Mouse (Mus musculus) thymus, adult 2 months (tissue): ENCODE measurements around the gene Art3.

Source experiments
- CTCF ChIP-seq: fragments of 200-500 bp; IDR thresholded peaks from 2 replicates; pipeline ENCODE4 v1.5.1; 2012; ENCODE audit warnings: mild to moderate bottlenecking, control low read depth, low read length, moderate library complexity, borderline replicate concordance; ENCODE audit not compliant: control insufficient read depth, poor library complexity, insufficient read depth; ENCODE audit errors: extremely low read depth
- POLR2A ChIP-seq: fragments of 200-500 bp; IDR thresholded peaks from 2 replicates; pipeline ENCODE4 v1.6.1; 2012; ENCODE audit warnings: mild to moderate bottlenecking, low read length, control low read depth, moderate library complexity; ENCODE audit not compliant: control insufficient read depth, poor library complexity, insufficient read depth; ENCODE audit errors: extremely low read depth

DNA sequence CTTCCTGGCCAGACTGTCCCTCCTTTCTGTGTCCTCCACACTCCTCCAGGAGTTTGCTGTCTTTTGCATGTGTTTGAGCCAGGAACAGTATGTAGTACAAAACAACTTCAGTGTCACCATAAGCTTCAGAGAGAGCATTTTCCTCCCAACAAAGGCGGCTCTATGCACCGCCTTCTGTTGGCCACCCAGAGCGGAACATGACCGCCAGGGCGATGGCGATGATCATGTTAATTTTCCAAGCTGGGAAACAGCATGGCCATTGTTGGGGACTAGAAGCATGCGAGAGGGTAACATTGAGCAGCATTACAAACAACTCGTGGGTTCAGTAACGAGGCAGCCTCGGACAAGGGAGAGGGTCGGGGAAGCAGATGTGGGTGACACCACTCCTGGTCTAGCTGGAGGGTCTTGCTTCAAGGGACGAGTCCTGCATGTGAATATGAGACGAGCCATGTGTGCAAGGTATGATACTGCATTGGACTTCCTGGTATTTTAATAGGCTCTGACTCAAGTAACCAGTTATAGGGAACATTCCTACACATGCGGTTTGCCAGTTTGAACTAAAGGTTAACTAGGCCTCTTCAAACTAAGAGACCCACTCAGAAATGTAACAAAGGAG, 39.8 kb downstream of the Art3 start:
- no peak for TF ChIP-seq CTCF
- TF ChIP-seq POLR2A: no peak
